ENCODE assay signal across 29 mouse cellular contexts in the genomic region with DNA sequence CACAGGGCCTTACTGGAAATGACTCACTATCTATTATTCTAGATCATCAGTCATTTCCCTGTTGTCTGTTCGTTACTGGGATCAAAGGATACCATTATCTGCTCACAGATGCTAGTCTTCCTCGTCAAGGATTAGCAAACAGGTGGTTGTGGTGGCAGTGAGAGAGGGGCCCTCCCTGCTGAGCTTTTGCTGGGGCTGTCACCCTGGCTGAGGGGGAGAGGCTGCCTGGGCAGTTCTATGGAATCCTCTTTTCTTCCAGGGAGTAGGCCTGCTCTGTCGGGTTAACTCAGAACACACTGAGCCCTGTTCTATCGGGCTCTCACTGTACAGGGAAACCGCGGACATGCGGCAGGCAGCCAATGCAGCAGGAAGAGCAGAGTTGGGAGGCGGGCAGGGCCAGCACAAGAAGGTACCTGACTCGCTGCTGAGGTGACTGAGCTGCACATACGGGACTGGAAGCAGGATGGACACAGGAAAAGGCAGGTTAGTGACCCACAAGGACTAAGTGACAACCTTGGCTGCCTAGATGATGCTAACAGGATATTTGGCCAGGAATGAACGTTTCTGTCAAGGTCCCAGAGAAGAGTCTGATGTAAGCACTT. TPM values are rescaled to one million over a fixed set of nuclear protein-coding genes. Genes with fewer than 3 reads are reported as not detected.
DNase-seq lines count a peak whose midpoint lies in the region; ATAC-seq and TF ChIP-seq lines count a peak whose summit lies in the region.
"Had no signal": no experiment of that assay in that cellular context is flagged by ENCODE, and none has a peak within 500 bp of the region (broad histone marks: within the 10 kb centered on the region; RNA-seq: fewer than 3 reads in every experiment).

No protein-coding gene starts in this region.

- no peaks in the 10 kb centered on the region for H3K9me3 ChIP-seq in liver, embryonic 12.5 days (replicated peaks)
- H3K9me3 ChIP-seq: forebrain, embryonic 13.5 days; heart, embryonic 12.5 days; hindbrain, embryonic 15.5 days; kidney, embryonic 15.5 days; limb, embryonic 12.5 days; liver, embryonic 15.5 days; lung, embryonic 15.5 days; midbrain, embryonic 13.5 days had no signal

- H3K27me3 ChIP-seq in cerebellum, adult 2 months (ENCODE audit: control insufficient read depth, insufficient read depth, low read length): no peaks in the 10 kb centered on the region
- H3K27me3 ChIP-seq in liver, embryonic 12.5 days (replicated peaks): no peaks in the 10 kb centered on the region
- H3K27me3 ChIP-seq: forebrain, embryonic 13.5 days; heart, embryonic 12.5 days; hindbrain, embryonic 15.5 days; kidney, embryonic 15.5 days; limb, embryonic 12.5 days; liver, embryonic 15.5 days; lung, embryonic 15.5 days; megakaryocyte, embryonic 14.5 days; midbrain, embryonic 13.5 days had no signal

- H3K4me1 ChIP-seq in cerebellum, adult 2 months (ENCODE audit: control insufficient read depth, insufficient read depth, low read length): no peaks in the 10 kb centered on the region
- peaks cover 64% of the 10 kb centered on the region for H3K4me1 ChIP-seq in liver, embryonic 12.5 days
- H3K4me1 ChIP-seq: hindbrain, embryonic 15.5 days; limb, embryonic 12.5 days; lung, embryonic 15.5 days had no signal

- no peak for DNase-seq in cerebellum, adult 2 months
- no peak for DNase-seq in cerebellum, postnatal 14 days
- no peak for DNase-seq in left cerebral cortex, adult 2 months (ENCODE audit: extremely low spot score in 1 of 2, low spot score in 2 of 2)
- DNase-seq in left cerebral cortex, postnatal 36 days (ENCODE audit: low spot score in 2 of 2): no peak
- DNase-seq in Muller cell, postnatal 12 days (ENCODE audit: inconsistent ontology term): peak; percentile 71
- no peak for DNase-seq in spleen, postnatal 14 days (ENCODE audit: low spot score in 2 of 2)
- DNase-seq in lung, postnatal 14 days: no peak
- DNase-seq: adrenal gland, adult 8-10 months; cerebellum, adult 11-12 months; cerebellum, postnatal 25 days; gastrocnemius, postnatal 10 days; kidney, adult 18-20 months; kidney, postnatal 25 days; lung, postnatal 36 days; spleen, adult 18-20 months; thymus, adult 18-20 months; thymus, postnatal 25 days had no signal

- intact Hi-C loops in left cerebral cortex, adult 2 months (cut with DNase I): no loop called here
- intact Hi-C loops in left cerebral cortex, postnatal 36 days (cut with DNase I): no loop called here

- no peak for TF ChIP-seq POLR2A in cerebellum, adult 2 months (IDR thresholded peaks at IDR 0.05; ENCODE audit: borderline replicate concordance, insufficient read depth, low read length)

- peak overlapping the region; percentile 12; the same call in 1 of the 2 replicates for H3K4me2 ChIP-seq in liver, embryonic 12.5 days
- H3K4me2 ChIP-seq: forebrain, embryonic 13.5 days; heart, embryonic 12.5 days; hindbrain, embryonic 15.5 days; kidney, embryonic 15.5 days; limb, embryonic 12.5 days; liver, embryonic 15.5 days; lung, embryonic 15.5 days; midbrain, embryonic 13.5 days had no signal

- H3K9ac ChIP-seq in liver, embryonic 12.5 days: peak overlapping the region; percentile 14; the same call in 1 of the 2 replicates
- H3K9ac ChIP-seq: forebrain, embryonic 13.5 days; heart, embryonic 12.5 days; hindbrain, embryonic 15.5 days; kidney, embryonic 15.5 days; limb, embryonic 12.5 days; liver, embryonic 15.5 days; lung, embryonic 15.5 days; midbrain, embryonic 13.5 days had no signal

- peak overlapping the region; percentile 19; the same call in 1 of the 2 replicates for H3K27ac ChIP-seq in cerebellum, adult 2 months (ENCODE audit: insufficient read depth, low read length)
- peak overlapping the region; percentile 12 for H3K27ac ChIP-seq in left cerebral cortex, adult 2 months
- peak overlapping the region; percentile 38; the same call in 1 of the 2 replicates for H3K27ac ChIP-seq in liver, embryonic 12.5 days
- H3K27ac ChIP-seq: forebrain, embryonic 13.5 days; hindbrain, embryonic 15.5 days; kidney, embryonic 15.5 days; limb, embryonic 12.5 days; liver, embryonic 15.5 days; lung, embryonic 15.5 days; midbrain, embryonic 13.5 days; stomach, postnatal 0 days had no signal

- WGBS in cerebellum, adult 2 months: 58% methylated on average over 11 of the region's 11 CpGs
- 57% methylated on average over 11 of the region's 11 CpGs for WGBS in liver, embryonic 12.5 days (ENCODE audit: insufficient replicate concordance)

- TF ChIP-seq CTCF in cerebellum, adult 2 months (IDR thresholded peaks at IDR 0.05; ENCODE audit: borderline replicate concordance, insufficient read depth, low read depth, low read length): no peak
- no peak for TF ChIP-seq CTCF in left cerebral cortex, adult 2 months (IDR thresholded peaks at IDR 0.05)

- peaks cover 67% of the 10 kb centered on the region for H3K36me3 ChIP-seq in liver, embryonic 12.5 days

- ATAC-seq in liver, embryonic 12.5 days: peak; percentile 23; the same call in 1 of the 2 replicates
- ATAC-seq: forebrain, embryonic 13.5 days; midbrain, embryonic 13.5 days had no signal

- no peak overlapping the region for H3K4me3 ChIP-seq in cerebellum, adult 2 months (replicated peaks; ENCODE audit: insufficient read depth, low read depth, low read length)
- no peak overlapping the region for H3K4me3 ChIP-seq in left cerebral cortex, adult 2 months
- no peak overlapping the region for H3K4me3 ChIP-seq in liver, embryonic 12.5 days
- H3K4me3 ChIP-seq: forebrain, embryonic 13.5 days; heart, embryonic 12.5 days; hindbrain, embryonic 15.5 days; kidney, embryonic 15.5 days; limb, embryonic 12.5 days; liver, embryonic 15.5 days; lung, embryonic 15.5 days; megakaryocyte, embryonic 14.5 days; midbrain, embryonic 13.5 days had no signal

RNA-seq across cellular contexts. Expression of a gene that starts 42.6 kb away (rescaled TPM):
- polyA plus RNA-seq in cerebellum, adult 2 months (2012; rRNA removed): 0.06 and 0.07 TPM in 2 replicates
- under 1 TPM; 0.41 to 0.51 TPM for total RNA-seq in left cerebral cortex, adult 2 months (2021)
- total RNA-seq in left cerebral cortex, postnatal 36 days (2021): under 1 TPM; 0.45 to 0.57 TPM
- polyA plus RNA-seq in liver, embryonic 12.5 days (2016; fragmentation: Nextera tagmentation; extraction: Ambion mirVana): 6.2 and 7.1 TPM in 2 replicates
- total RNA-seq: gastrocnemius, postnatal 10 days; left cerebral cortex, postnatal 10 days had no signal
